Mouse (Mus musculus) brain, embryonic 14.5 days (tissue): ENCODE results near the gene Mark4. TPM values are rescaled to one million over a fixed set of nuclear protein-coding genes. Genes with fewer than 3 reads are reported as not detected.

Source experiments
- DNase-seq: peaks from one replicate; pipeline ENCODE4 v3.0.0-alpha.2; 2011; ENCODE audit warnings: low read depth
- CTCF ChIP-seq: fragments of 200-500 bp; IDR thresholded peaks from 2 replicates; pipeline ENCODE4 v1.5.1; 2012; ENCODE audit warnings: inconsistent platforms, mild to moderate bottlenecking, moderate library complexity, borderline replicate concordance; ENCODE audit not compliant: insufficient read depth, insufficient read length; ENCODE audit errors: extremely low read depth
- POLR2A ChIP-seq: fragments of 200-500 bp; IDR thresholded peaks from 2 replicates; pipeline ENCODE4 v1.6.1; 2012; ENCODE audit warnings: mild to moderate bottlenecking, inconsistent platforms, borderline replicate concordance; ENCODE audit not compliant: poor library complexity, insufficient read depth, insufficient read length, severe bottlenecking; ENCODE audit errors: extremely low read depth
- polyA plus RNA-seq: library from polyadenylated mRNA; depleted of rRNA; stranded (reverse); fragments of >200 nt; gene quantifications from 2 replicates; pipeline ENCODE4 v1.2.3, GENCODE M21; 2012

Gene Mark4
- polyA plus RNA-seq, 1 experiment, result 67.0 TPM

- TF ChIP-seq POLR2A (no peak), CTCF (no peak)
- DNase-seq, result no peak
These were observed 1.1 kb downstream of the Mark4 start for GRCm38 (mm10) chr7:19457414-19458071.

GRCm38 (mm10) chr7:19456628-19457027, 2.0 kb downstream of the Mark4 start:
- no peak for DNase-seq
- TF ChIP-seq POLR2A (no peak), CTCF (no peak)

- no peak for DNase-seq
- no peak for TF ChIP-seq POLR2A
- TF ChIP-seq CTCF, result no peak
These were observed 2.7 kb downstream of the Mark4 start for GRCm38 (mm10) chr7:19455819-19456495.

DNA sequence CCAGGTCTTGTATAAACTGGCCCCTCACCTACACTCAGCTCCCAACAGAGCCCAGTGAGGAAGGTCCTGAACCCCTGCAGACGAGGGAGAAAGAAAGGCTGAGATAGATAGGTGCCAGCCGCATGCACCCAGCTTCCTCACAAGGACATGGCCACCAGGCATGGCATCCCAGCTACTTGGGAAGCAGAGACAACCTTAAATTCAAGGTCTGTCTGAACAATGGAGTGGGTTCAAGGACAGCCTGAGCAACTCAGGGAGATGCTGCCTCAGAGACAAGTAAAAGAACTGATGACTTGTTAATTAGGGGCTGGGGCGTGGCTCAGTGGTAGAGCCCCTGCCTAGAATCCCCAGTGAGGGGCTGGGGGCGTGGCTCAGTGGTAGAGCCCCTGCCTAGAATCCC, 3.4 kb downstream of the Mark4 start:
- no peak for DNase-seq
- TF ChIP-seq CTCF, result no peak
- no peak for TF ChIP-seq POLR2A

GRCm38 (mm10) chr7:19449165-19449564, 9.5 kb downstream of the Mark4 start:
- DNase-seq, result no peak
- TF ChIP-seq POLR2A, result no peak
- no peak for TF ChIP-seq CTCF

DNA sequence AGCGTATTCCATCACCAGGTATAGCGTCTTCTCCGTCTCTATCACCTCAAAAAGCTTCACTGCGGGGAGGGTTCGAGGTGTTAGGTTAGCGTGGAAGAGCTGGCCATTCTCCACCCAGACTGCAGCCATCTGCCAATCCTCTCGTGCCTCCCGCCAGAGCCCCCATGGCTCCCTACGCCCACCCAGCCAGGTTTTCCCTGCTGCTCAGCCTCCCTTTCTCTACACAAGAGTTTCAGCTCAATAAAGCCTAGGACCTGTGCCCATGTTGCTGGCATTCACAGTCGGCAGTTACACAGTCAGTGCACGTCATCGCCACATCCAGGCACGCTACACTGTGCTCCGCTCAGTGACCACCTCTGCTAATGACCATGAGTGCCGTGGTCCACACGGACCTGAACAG, 10.9 kb downstream of the Mark4 start:
- TF ChIP-seq POLR2A, result no peak
- no peak for TF ChIP-seq CTCF
- DNase-seq, result no peak

DNA sequence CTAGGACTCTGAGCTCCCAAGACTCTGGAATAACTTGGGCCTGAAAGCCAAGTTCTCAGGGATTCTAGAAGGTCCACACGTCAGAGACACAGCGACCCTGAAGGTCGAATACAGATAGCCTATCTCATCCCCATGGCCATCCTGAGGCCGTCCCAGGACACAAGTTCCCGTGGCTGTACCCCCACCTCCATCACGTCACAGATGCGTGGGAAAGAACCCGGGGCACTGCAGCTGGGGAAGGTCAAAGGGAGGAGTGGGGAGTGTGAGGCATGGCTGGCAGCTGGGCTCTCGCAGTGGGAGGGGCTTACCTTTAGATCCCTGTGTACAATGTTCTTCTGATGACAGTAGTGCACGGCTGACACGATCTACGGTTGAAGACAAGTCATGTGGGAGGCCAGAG, 13.8 kb downstream of the Mark4 start:
- DNase-seq, result no peak
- TF ChIP-seq POLR2A, result no peak
- no peak for TF ChIP-seq CTCF

DNA sequence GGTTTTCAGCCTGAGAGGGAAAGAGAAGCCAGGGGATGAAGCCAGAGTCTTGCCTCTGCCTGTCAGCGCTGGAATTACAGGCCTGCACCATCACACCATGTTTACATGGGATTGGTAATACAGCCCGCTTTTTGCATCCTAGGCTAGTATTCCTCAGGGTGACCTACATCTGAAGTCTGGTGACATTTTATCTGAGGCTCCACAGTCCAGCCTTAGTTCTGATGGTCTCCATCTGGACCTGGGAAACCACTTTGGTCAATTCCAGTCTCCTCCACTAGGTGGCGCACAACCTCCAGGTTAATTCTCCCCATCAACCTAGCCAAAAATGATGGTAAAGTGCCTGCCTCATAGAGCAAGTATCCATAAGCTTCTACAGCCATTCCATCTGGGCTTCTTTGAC, 15.3 kb downstream of the Mark4 start:
- TF ChIP-seq CTCF (peak; percentile 86), POLR2A (no peak)
- DNase-seq, result peak; percentile 76

DNA sequence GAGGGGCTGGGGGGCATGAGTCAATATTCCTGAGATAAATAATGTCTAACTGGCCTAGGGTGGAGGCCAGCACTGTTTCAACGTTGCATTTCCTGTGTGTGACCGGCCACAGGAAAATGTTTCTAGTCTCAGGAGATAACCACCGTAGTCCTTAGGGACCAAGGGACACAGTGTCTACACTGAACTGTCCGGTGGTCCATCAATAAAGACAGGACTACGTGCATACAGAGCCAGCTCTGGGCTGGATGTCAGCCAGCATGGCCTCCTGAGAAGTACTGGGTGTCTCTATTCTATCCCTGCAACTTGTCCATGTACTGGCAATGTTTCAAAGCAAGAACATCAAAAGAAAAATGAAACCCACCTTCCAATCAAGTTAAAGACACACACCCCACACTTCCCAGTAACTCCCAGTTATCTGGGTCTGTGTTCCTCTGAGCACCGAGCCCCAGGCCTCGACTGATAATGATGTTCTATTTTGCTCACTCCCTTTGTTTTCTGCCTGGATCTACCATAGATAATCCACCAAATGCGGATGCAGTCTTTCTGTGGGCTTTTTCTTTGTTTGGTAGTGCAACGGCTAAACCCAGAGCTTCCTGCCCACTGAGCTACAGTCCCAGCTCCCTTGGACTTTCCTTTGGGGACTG, 17.1 kb downstream of the Mark4 start:
- no peak for DNase-seq
- TF ChIP-seq POLR2A (no peak), CTCF (no peak)

GRCm38 (mm10) chr7:19437048-19437447, 21.6 kb downstream of the Mark4 start:
- no peak for DNase-seq
- TF ChIP-seq CTCF (no peak), POLR2A (no peak)

DNA sequence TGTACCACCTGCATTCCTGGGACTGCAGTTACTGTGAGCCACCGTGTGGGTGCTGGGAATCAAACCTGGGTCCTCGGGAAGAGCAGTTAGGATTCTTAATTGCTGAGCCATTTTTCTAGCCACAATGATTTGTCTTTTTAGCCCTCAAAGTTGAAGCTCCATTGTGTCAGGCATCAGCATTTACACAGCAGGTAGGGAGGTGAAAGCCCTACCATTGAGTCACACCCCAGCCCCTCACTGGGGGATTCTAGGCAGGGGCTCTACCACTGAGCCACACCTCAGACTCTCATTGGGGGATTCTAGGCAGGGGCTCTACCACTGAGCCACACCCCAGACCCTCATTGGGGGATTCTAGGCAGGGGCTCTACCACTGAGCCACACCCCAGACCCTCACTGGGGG, 22.3 kb downstream of the Mark4 start:
- no peak for DNase-seq
- no peak for TF ChIP-seq POLR2A
- TF ChIP-seq CTCF, result no peak
